Mouse (Mus musculus): ENCODE measurements around the gene Arrdc3.

DNA sequence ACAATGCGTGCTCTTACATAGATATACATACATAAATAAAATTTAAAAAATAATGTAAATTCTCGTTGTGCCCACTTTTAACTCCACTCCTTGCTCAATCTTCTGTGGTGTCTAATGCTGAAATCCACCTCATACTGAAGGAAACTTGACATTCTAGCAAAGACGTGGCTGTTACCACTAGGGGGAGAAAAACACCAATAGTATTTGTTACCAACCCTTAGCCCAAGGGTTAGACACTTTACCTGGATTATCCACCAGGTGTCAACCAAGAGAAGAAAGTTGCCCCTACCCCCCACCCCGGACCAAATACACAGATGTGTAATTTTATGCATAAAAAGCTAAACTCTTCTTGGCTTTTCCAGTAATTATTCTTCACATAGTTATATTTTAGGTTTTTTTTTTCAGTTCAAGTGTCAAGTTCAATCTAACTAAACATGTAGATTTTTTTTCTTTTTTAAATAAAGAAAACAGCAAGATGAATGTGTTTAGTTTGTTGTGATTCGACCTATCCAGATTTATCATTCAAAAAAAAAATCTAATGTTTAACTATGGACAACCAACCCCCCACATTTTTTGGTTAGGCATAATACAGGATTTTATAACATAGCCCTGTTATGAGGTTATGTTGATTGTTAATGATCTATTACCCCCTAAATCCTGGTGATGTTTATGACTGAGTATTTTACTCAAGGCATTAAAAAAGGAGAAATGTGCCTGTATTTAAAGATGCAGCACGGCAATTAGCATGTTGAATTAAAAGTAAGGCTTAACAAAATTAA lies 1.3 kb upstream of the Arrdc3 start:
- peak; percentile 65; the same call in 1 of the 2 replicates for TF ChIP-seq CTCF (IDR thresholded peaks at IDR 0.05; ENCODE audit: borderline replicate concordance, extremely low read depth, insufficient read depth, insufficient read length)
- TF ChIP-seq POLR2A (IDR thresholded peaks at IDR 0.05; ENCODE audit: borderline replicate concordance, extremely low read depth, insufficient read depth, insufficient read length, poor library complexity, severe bottlenecking) = no peak
